Mouse (Mus musculus): ENCODE results near the gene Pip5kl1.

GRCm38 (mm10) chr2:32607262-32607947, 32.8 kb downstream of the Pip5kl1 start:
- TF ChIP-seq POLR2A (IDR thresholded peaks at IDR 0.05; ENCODE audit: low read depth, low read length) = peak; percentile 54
- TF ChIP-seq CTCF (IDR thresholded peaks at IDR 0.05; ENCODE audit: borderline replicate concordance, insufficient read depth, low read length) = no peak

All from embryonic fibroblast, embryonic 13.5 days (primary cell).